Mouse (Mus musculus): ENCODE measurements around the gene Sec31a.

Sec31a gene

GRCm38 (mm10) chr5:100410281-100410680 is 5.8 kb downstream of the Sec31a start:
- DNase-seq (ENCODE audit: low read depth, low spot score) = no peak

DNA sequence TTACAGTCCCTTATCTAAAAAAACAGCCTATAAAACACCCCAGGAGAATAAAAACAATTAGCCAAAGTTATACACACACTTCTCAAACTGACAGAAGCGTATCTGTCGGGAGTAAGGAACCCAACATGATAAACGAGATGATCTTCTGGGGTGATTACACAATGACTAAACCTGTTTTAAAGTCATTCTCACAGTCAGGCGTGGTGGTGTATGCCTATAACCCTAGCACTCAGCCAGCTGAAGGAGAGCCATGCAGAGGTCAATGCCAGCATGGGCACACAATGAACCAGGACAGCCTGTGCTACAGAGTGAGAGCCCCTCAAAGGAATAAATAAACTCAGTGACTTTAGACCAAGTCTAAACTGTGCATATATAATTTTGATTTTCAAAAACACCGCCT is 7.5 kb downstream of the Sec31a start:
- DNase-seq (ENCODE audit: low read depth, low spot score) = no peak

DNA sequence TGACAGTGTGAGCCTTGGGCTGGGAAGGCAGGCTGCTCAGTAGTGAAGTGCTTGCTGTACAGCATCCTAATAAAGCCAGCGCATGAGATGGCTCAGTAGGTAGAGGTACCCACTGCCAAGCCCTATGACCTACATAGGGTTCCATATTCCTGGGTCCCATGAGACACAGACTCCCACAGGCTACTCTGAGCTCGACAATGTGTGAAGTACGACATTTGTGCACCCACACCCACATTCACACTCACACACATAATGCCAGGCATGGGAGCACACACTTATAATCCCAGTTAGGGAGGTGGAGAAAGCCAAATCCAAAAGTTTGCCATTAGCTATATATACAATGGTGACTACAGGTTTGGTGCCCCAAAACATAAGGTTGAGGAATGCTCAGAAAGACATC is 19.3 kb downstream of the Sec31a start:
- DNase-seq (ENCODE audit: low read depth, low spot score) = no peak

- no peak for DNase-seq (ENCODE audit: low read depth, low spot score)
Measured at GRCm38 (mm10) chr5:100393681-100394080, 22.4 kb downstream of the Sec31a start.

DNA sequence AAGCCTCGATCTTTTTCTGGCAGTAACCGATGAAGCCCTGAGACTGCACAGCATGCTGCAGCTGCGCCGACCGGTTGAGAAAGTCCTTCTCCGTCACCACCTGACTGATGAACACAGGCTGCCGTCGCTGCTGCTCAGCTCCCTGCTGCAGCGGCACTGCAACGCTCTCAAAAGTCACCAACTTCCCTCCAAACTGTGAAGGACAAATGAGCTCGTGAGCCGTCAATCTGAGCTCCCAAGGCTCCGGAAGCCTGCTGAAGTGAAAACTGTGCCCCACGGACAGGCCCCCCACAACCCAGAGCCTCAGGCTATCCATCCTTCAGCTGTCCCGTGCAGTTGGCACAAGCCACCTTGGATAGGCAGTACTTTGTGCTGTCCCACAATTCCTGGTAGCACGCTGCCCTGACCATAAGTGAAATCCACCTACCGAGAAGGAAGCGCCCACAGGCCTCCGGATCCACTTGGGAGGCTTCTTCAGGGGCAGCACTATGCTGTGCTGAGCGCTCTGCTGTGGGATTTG is 23.5 kb downstream of the Sec31a start:
- no peak for DNase-seq (ENCODE audit: low read depth, low spot score)

DNA sequence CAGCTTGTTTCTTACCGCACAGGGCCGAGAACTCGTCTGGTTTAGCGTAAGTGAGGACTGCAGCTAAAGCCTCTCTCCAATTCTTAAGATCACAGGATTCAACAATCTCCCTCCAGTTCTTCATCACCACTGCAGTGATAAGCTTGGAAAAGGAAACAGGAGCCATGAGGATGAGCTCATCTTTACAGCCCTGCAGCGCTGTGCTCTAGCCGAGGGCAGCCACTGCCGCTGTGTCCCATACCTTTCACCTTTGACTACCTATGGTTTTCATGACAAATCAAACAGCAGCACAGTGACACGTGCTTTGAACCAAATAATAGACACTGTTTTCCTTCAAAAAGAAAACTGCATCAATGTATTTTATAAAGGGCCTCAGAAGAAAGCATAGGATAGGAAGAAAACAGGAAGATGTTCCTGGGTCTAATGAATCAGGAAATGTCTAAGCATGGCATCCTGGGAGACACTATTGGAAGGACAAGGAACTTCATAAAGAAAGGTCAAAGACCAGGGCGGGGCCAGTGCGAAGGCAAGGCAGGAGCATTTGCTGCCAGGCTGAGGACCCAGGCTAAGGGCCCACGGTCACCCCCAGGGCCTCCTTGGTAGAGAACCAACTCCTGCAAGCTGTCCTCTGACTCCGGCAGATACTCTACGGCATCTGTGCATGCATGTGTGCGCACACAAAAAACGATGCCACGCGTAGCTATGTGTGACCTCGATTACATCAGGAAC is 32.1 kb downstream of the Sec31a start:
- no peak for DNase-seq (ENCODE audit: low read depth, low spot score)

DNA sequence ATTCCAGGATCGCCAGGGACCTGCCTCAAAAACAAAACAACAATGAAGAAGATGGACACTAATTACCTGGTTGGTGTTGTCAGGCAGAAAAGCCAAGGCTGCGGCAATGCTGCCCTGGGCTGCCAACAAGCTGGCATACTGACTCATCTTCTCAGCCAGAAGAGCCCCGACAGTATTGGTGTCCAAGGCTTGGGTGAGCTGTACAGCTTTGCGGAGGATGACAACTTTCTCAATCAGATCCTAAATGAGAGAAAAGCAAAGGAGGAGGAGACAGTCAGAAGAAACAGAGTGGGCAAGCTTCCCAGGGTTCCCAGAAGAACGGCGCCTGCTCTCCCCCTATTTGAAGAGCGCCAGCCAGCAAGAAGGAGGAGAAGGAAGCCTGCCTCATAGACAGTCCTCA is 34.9 kb downstream of the Sec31a start:
- DNase-seq (ENCODE audit: low read depth, low spot score) = no peak

DNA sequence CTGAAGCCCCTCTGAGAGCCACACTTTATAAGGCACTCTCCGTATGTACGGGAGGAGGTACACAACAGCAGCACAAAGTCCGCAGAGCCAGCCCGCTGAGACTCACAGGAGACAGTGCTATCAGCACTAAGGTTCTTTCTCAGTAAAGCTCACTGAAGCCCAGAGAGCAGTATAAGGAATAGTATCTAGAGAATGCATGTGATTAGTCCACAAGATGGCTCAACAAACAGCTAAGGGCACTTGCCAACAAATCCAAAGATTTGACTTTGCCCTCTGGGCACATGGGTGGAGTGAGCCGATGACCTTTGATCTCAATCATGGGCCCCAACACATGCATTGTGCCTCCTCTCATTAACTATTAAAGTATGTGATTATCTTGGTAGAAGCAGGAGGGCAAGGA is 35.8 kb downstream of the Sec31a start:
- DNase-seq (ENCODE audit: low read depth, low spot score) = no peak

- no peak for DNase-seq (ENCODE audit: low read depth, low spot score)
Measured at GRCm38 (mm10) chr5:100378981-100379380, 37.1 kb downstream of the Sec31a start.

- DNase-seq (ENCODE audit: low read depth, low spot score) = no peak
Measured at GRCm38 (mm10) chr5:100378211-100378610, 37.8 kb downstream of the Sec31a start.

- DNase-seq (ENCODE audit: low read depth, low spot score) = no peak
Measured at GRCm38 (mm10) chr5:100377376-100377775, 38.7 kb downstream of the Sec31a start.

GRCm38 (mm10) chr5:100374703-100375102 is 41.3 kb downstream of the Sec31a start:
- no peak for DNase-seq (ENCODE audit: low read depth, low spot score)

GRCm38 (mm10) chr5:100373952-100374351 is 42.1 kb downstream of the Sec31a start:
- peak; percentile 22 for DNase-seq (ENCODE audit: low read depth, low spot score)

- DNase-seq (ENCODE audit: low read depth, low spot score) = no peak
Measured at GRCm38 (mm10) chr5:100370919-100371318, 45.1 kb downstream of the Sec31a start.

DNA sequence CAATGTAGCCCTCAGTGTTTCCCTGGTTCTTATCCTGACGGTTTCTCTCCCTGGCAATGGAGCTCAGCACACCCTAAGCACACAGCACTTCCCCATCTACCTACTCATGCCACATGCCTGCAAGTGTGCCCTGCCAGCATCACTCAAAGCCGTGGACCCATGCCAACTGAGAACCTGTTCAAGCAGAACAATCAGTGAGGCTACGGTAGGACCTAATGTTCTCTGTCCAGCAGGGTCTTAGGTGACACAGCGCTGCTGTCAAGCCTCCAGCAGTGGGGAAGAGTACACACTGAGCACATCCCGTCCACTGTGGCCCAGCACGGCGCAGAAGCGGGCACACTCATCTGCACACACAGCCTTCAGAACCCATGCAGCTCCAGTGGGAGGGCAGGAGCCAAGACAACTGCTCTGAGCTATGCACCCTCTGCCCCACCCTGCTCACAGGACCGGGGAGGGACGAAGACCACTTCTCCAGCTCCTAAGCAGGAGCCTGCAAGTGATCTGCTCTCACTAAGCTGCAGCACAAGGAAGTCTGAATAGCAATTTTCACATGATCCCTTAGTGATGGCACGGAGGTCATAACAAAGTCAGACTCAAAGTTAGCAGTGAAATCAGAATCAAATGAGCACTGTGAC is 46.1 kb downstream of the Sec31a start:
- DNase-seq (ENCODE audit: low read depth, low spot score) = no peak

DNA sequence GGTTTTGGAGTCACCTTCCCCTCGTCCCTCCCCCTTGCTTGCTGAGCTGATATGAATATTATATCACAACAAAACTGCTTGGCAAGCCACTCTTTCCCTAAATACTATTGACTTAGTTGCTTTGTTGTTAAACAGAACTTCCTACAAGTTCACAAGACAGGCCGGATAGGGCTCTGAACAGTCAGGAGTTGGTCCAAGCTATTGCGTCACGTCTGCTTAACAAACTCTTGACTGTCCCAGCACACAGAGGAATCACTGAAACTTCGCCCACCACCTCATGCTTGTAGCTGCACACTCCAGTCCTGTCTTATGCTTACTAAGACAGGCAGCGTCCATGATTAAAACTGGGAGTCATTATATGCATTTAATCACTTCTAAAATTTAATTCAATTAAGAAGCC is 46.9 kb downstream of the Sec31a start:
- DNase-seq (ENCODE audit: low read depth, low spot score) = no peak

DNA sequence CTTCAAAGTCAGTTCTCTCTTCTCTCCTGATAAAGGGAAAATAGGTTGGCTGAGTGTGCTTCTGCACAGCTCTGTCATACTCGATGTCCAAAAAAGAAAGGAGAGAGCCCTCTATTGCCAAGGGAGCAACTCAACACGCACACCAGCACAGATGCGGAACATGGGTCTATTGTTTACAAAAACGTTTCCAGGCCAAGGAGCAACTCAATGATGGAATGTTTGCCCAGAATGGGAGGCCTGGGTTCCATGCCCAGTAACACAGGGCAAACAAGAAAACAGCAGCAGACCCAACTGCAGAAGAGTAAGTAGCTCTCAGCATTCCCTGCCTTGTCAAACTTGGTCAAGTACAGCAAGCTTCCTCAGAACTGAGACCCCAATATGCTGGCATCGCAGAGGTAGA is 47.5 kb downstream of the Sec31a start:
- DNase-seq (ENCODE audit: low read depth, low spot score) = no peak

GRCm38 (mm10) chr5:100367051-100367450 is 49.0 kb downstream of the Sec31a start:
- DNase-seq (ENCODE audit: low read depth, low spot score) = no peak

DNA sequence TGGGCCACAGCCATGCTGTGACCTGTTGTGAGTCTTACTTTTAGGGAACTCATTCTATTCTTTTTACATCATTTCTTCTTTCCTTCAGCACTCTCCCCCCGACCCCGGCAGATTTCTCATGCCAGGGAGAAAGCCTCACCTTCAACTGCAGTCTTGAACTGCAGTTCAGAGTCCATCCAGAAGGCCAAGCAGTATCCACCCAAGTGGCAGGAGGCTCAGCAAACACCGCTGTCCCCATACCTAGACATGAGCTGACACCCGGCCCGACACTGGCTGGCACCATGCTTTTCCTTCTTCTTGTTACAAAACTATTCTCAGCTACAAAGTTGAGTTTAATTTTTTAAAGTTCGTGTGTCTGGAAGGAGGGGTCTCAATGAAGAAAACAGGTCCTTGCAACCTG is 55.7 kb downstream of the Sec31a start:
- no peak for DNase-seq (ENCODE audit: low read depth, low spot score)

- DNase-seq (ENCODE audit: low read depth, low spot score) = no peak
Measured at GRCm38 (mm10) chr5:100358334-100358733, 57.7 kb downstream of the Sec31a start.

GRCm38 (mm10) chr5:100354644-100355043 is 61.4 kb downstream of the Sec31a start:
- no peak for DNase-seq (ENCODE audit: low read depth, low spot score)

DNA sequence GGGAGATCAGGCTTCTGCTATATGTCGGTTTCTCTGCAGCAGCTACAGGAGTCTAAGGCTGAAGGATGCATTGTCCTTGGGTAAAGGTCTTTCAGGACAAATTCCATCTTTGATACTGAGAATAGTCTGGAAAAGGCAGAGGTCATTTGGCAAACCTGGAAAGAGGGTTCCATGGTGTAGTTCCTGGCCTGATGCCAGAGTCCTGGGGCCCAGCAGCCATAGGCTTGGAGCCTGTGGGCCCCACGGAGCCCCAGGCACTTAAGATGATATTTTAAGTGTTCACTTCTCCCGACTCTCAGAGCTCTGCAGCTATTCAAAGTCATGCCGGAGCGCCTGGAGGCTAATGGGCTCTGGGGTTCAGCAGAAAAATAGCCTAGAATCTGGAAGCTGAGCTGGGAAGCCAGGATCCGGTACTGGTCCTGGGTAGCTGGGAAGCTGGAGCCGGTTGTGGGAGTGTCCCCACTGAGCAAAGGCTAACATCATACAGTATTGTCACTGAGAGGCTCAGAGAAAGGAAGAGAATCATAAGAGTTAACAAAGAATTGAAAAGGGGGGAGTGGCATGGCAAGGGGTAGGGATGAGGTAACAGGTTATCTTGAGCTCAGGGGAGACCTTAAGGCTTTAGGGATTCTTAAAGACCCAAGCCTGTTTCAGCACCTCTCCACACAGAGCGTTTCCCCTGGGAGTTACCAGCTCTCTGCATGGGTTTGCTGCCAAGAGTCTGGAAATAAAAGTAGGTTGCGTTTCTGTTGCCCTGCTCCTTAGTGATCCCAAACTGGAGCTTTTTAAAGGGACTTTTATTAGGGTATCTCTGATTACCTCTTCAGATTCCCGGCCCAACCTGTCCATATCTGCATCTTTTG is 62.8 kb downstream of the Sec31a start:
- no peak for DNase-seq (ENCODE audit: low read depth, low spot score)
